Mouse (Mus musculus): ENCODE measurements around the gene Olfr693.
A peak's percentile ranks its signal among the peaks of the same experiment; 100 is the strongest.
"Not testable (repeated sequence)": the region's sequence is repeated elsewhere in the genome, so short reads cannot be mapped to it uniquely, and the experiment has no call there.

Olfr693 gene

DNA sequence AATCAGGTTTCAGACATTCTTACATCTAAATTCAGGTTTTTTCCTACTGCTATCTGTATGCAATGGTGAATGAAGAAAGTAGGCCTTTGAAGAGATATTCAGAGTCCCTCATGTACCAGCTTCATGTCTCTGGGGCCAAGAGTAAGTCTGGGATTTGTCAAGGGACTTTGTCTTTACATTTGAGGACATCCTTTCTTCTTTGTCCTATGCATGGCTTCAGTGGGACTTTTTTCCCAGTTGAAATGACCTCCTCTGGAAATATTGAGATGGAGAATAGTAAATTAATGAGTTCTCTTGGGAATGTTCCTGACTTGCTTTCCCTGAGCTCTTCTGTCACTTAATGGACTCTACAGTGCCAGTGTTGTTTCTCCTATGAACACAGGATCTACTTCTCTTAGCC is at the start of gene Olfr693:
Gene Olfr693, minus strand, starts transcription at position 101 of the 400 bp plus-strand sequence.
- no peak for DNase-seq (ENCODE audit: low read depth, low spot score)

DNA sequence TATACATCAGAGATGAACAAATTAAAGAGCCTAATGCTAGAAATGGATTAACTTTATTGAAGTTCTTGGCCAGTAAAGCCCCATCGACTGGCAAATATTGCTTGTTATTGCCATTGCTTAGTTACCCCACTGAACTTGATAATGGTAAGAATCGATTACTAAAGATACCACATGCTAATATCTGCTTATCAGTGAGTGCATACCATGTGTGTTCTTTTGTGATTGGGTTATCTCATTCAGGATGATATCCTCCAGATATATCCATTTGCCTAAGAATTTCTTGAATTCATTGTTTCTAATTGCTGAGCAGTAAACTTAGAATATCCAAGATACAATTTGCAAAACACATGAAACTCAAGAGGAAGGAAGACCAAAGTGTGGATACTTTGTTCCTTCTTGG is 45.3 kb upstream of the Olfr693 start:
- DNase-seq (ENCODE audit: low read depth, low spot score), result not testable (repeated sequence)

DNA sequence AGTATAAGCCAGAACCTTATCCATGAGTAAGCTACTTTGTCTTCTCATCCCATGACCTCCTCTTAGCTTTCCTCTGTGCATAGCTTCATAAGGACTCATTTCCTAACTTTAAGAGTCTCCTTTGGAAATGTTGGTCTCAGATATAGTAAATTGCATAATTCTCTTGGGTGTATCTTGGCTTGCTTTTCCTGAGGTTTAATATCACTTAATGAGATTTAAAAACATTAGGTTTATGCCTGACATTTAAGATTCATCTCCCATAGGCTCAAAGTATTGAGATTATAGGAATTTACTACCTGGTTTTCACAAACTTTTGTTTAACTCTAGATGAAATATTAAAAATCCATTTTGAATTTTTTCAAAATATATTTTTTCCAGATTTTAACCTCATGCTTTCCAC is 35.9 kb upstream of the Olfr693 start, which contains the start of gene Olfr695:
Gene Olfr695, minus strand, starts transcription at position 101 of the 400 bp plus-strand sequence.
- no peak for DNase-seq (ENCODE audit: low read depth, low spot score)

GRCm38 (mm10) chr7:106711463-106711862 is 31.1 kb upstream of the Olfr693 start:
- DNase-seq (ENCODE audit: low read depth, low spot score), result no peak

DNA sequence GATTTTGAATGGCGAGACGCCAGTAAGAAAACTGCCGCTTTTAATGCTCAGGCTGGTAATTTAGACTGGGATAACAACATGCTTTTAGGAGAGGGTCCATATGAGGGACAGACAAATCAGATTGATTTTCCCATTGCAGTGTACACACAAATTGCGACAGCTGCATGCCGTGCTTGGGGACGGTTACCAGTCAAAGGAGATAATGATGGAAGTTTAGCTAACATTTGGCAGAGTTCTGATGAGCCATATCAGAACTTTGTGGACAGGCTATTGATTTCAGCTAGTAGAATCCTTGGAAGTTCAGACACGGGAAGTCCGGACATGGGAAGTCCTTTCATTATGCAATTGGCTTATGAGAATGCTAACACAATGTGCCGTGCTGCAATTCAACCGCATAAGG is 27.3 kb upstream of the Olfr693 start:
- DNase-seq (ENCODE audit: low read depth, low spot score), result not testable (repeated sequence)

DNA sequence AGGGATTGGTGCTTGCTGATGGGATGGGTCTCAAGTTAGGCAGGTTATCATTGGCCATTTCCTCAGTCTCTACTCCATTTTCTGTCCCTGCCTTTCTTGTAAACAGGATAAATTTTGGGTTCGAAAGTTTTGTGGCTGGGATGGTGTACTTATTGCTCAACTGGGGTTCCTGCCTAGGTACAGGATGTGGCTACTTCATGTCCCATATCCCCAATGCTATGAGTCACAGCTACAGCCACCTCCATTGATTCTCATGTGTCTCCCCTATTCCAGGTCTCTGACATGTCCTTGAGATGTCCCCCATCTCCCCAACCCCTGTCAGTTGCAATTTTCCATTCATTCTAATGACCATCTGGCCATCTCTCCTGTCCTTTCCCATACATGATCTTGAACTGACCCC is 16.5 kb upstream of the Olfr693 start:
- no peak for DNase-seq (ENCODE audit: low read depth, low spot score)

DNA sequence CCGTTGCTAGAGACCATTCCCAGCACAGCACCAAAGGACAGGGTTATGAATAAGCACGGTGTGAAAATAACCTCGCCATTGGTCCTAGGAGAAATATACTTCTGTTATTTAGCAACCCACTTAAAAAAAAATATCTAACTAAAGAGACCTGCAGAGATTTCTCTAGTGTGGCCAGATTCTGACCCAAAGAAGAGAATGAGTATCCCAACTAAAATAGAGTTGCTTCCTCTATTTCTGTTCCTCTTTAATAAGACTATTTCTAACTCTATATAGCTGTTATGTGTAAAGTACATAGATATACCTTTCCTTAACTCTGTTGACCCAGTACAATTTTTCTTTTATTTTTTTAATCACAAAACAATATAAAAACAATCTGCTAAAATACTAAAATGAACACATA is 12.6 kb upstream of the Olfr693 start:
- no peak for DNase-seq (ENCODE audit: low read depth, low spot score)

GRCm38 (mm10) chr7:106691714-106692113 is 11.3 kb upstream of the Olfr693 start, which contains the start of gene Olfr694:
TSS of gene Olfr694 (minus strand) at chr7:106691814.
- no peak for DNase-seq (ENCODE audit: low read depth, low spot score)

- DNase-seq (ENCODE audit: low read depth, low spot score), result no peak
Observed at GRCm38 (mm10) chr7:106685382-106685781, 5.0 kb upstream of the Olfr693 start.

DNA sequence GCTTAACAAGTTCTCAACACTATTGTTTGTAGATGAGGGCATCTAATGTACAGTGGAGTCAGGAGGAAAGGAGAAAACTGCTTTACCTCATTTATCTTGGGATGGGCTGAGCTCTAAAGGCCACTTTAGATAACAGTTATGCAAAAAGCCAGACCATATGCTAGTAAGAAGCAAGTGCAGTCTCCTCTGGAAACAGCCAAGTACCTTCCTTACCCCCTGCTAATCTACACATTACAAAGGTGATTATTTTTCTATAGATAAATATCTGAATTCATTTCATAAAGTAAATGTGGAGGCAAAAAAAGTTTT is 28.1 kb downstream of the Olfr693 start:
- DNase-seq (ENCODE audit: low read depth, low spot score), result no peak

GRCm38 (mm10) chr7:106651555-106652343 is 28.6 kb downstream of the Olfr693 start:
- peak; percentile 13 for DNase-seq (ENCODE audit: low read depth, low spot score)

DNA sequence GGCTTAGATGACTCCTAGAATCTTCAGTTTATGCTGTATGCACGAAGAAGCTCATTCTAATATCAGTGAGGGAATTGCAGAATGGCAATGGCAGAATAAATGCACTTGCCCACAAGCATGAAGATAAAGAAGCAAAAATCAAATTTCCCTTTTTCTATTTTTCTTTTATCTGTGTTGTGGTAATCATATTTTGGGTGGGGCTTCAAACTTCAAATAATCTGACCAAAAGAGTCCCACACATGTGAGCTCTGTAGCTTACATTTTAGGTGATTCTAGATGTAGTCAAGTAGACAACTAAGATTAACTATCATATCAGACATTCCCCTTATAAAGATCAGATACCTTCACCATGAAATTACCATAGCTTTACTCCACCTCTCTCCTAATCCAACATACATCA is 30.6 kb downstream of the Olfr693 start:
- DNase-seq (ENCODE audit: low read depth, low spot score), result no peak

DNA sequence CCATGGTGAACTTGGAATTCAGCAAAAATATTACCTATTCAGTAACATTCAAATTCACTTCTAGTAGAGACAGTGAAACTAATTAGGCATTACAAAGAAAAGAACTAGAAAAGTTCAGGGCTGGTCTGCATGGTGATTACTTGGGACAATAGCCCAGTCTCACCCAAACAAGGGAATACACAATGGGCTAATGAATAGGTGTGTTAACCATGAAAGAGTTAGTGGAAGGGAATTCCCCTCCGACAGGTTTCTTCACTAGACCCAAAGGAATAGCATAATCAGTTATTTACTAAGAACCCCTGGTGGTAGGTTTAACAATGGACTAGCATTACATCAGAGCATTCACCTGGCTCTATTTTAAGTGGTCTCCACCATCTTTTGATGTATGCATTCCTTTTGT is 35.1 kb downstream of the Olfr693 start:
- DNase-seq (ENCODE audit: low read depth, low spot score), result no peak

DNA sequence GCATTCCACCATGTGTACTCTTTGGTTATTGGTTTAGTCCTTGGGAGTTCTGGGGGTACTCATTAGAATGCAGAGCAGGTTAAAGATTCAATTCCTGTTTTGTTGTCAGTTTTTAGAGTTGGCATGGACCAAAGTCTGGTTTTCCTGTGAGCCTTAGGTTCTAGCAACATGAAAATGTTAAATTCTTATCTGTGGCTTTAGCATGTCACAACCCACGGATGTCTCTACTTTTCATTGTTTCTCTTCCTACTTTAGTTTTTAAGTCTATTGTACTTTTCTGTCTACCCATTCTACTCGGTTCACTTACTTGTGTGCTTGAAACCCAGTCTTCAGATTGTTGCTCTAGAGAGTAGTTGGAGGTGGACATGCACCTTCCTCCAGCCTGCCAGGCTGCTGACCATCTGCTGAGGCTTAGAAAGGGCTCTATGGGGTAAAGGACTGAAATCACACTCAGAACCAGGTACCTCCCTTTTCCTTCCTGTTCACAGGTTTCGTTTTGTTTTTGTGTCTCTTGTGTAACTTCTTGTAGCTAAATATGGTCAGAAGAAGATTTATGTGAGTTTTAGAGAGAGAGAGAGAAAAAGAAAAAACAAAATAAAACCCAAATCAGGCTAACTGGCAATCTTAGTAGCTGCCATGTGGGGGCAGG is 36.0 kb downstream of the Olfr693 start:
- no peak for DNase-seq (ENCODE audit: low read depth, low spot score)

- DNase-seq (ENCODE audit: low read depth, low spot score), result no peak
Observed at GRCm38 (mm10) chr7:106640839-106641238, 39.5 kb downstream of the Olfr693 start.

- no peak for DNase-seq (ENCODE audit: low read depth, low spot score)
Observed at GRCm38 (mm10) chr7:106635560-106635959, 44.8 kb downstream of the Olfr693 start.

Data from skeletal muscle tissue, adult 2 months (tissue).